Mouse (Mus musculus) common myeloid progenitor, adult 5-6 weeks (primary cell): ENCODE results near the gene Rnf151. TPM values are rescaled to one million over a fixed set of nuclear protein-coding genes. Genes with fewer than 3 reads are reported as not detected.

Experiments
- ATAC-seq: replicated peaks from 2 replicates; pipeline ENCODE4 v1.8.0; 2016; ENCODE audit warnings: low read depth, mild to moderate bottlenecking, moderate TSS enrichment, inconsistent platforms; ENCODE audit not compliant: poor library complexity, severe bottlenecking
- total RNA-seq: library from RNA; stranded (forward); fragments of 200-1000, 187-1606 nt; gene quantifications from 2 replicates; pipeline ENCODE4 v1.2.3, GENCODE M21; 2017

Gene Rnf151
- total RNA-seq = not detected in 2 replicates

- no peak for ATAC-seq
These were observed at the start of gene Rnf151, which contains the start of gene Rps2 for GRCm38 (mm10) chr17:24717943-24718342. Rnf151 (minus strand) TSS chr17:24718063. Rps2 (plus strand) TSS chr17:24718116.

GRCm38 (mm10) chr17:24766266-24766875 lies 48.5 kb upstream of the Rnf151 start:
- ATAC-seq = no peak

- ATAC-seq = no peak
These were observed 47.4 kb upstream of the Rnf151 start for GRCm38 (mm10) chr17:24765016-24765905.

- ATAC-seq = no peak
These were observed 43.3 kb upstream of the Rnf151 start for GRCm38 (mm10) chr17:24761121-24761520.

- ATAC-seq = no peak
These were observed 39.5 kb upstream of the Rnf151 start for GRCm38 (mm10) chr17:24757394-24757793.

GRCm38 (mm10) chr17:24752415-24753394 lies 34.8 kb upstream of the Rnf151 start, which contains the start of gene Hs3st6:
Hs3st6 (plus strand) TSS chr17:24752988.
- peak; percentile 36; the same call in 1 of the 2 replicates for ATAC-seq

- ATAC-seq = no peak
These were observed 33.7 kb upstream of the Rnf151 start for GRCm38 (mm10) chr17:24751528-24751927.

- no peak for ATAC-seq
These were observed 29.1 kb upstream of the Rnf151 start for GRCm38 (mm10) chr17:24746986-24747385.

GRCm38 (mm10) chr17:24745526-24746497 lies 27.9 kb upstream of the Rnf151 start:
- ATAC-seq = peak; percentile 90

GRCm38 (mm10) chr17:24744381-24744780 lies 26.5 kb upstream of the Rnf151 start:
- no peak for ATAC-seq

- ATAC-seq = no peak
These were observed 26.0 kb upstream of the Rnf151 start for GRCm38 (mm10) chr17:24743896-24744295.

GRCm38 (mm10) chr17:24742307-24742706 lies 24.4 kb upstream of the Rnf151 start:
- ATAC-seq = no peak

GRCm38 (mm10) chr17:24739926-24740325 lies 22.1 kb upstream of the Rnf151 start:
- ATAC-seq = no peak

GRCm38 (mm10) chr17:24738238-24738637 lies 20.4 kb upstream of the Rnf151 start:
- no peak for ATAC-seq

- ATAC-seq = peak; percentile 37
These were observed 19.4 kb upstream of the Rnf151 start for GRCm38 (mm10) chr17:24737135-24737810.

GRCm38 (mm10) chr17:24736330-24737051 lies 18.6 kb upstream of the Rnf151 start, which contains the start of gene Msrb1:
Msrb1 (plus strand) TSS chr17:24736642.
- peak; percentile 97 for ATAC-seq

GRCm38 (mm10) chr17:24735446-24735845 lies 17.6 kb upstream of the Rnf151 start:
- ATAC-seq = no peak

GRCm38 (mm10) chr17:24734513-24734912 lies 16.6 kb upstream of the Rnf151 start:
- ATAC-seq = no peak
